Mouse (Mus musculus): ENCODE data around the gene Scrg1. TPM values are rescaled to one million over a fixed set of nuclear protein-coding genes. Genes with fewer than 3 reads are reported as not detected.
"Not testable (repeated sequence)": the region's sequence is repeated elsewhere in the genome, so short reads cannot be mapped to it uniquely, and the experiment has no call there.

Scrg1 gene
- polyA plus RNA-seq, 1 experiment from 2014 or later: not detected

DNA sequence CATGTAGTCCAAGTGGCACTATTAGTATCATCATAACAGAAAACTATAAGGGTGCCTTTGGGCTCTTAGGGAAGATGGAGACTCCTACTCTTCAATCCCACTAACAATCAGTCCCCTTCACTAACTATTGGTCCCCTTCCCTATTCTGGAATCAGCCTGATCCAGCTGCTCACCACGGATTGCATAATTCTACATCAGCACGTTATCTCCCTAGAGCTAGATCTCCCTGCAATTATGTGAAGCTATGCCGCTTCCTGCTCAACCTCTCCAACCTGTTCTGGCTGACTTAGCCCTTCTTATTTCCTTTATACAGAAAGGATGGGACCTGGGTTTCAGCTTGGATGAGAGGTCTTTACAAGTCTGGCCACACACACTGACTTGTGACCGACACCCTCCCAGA, 12.4 kb upstream of the Scrg1 start:
- no peaks in the 10 kb centered on the region for H3K9me3 ChIP-seq (ENCODE audit: control insufficient read depth, low read length)
- no peak overlapping the region for H3K4me3 ChIP-seq (ENCODE audit: low read depth, low read length)
- H3K36me3 ChIP-seq (ENCODE audit: control insufficient read depth, insufficient read depth, low read length): no peaks in the 10 kb centered on the region
- no peak for DNase-seq (ENCODE audit: low spot score)
- ATAC-seq (replicated peaks; ENCODE audit: low FRiP score): no peak
- no peak overlapping the region for H3K9ac ChIP-seq (ENCODE audit: low read depth, low read length)
- WGBS: 57% methylated on average over 4 of the region's 4 CpGs
- H3K27ac ChIP-seq (ENCODE audit: low read depth, low read length): no peak overlapping the region
- no peaks in the 10 kb centered on the region for H3K27me3 ChIP-seq (replicated peaks; ENCODE audit: control insufficient read depth, insufficient read depth, low read length)
- no peaks in the 10 kb centered on the region for H3K4me1 ChIP-seq (replicated peaks; ENCODE audit: control insufficient read depth, insufficient read depth, low read length)
- no peak overlapping the region for H3K4me2 ChIP-seq

DNA sequence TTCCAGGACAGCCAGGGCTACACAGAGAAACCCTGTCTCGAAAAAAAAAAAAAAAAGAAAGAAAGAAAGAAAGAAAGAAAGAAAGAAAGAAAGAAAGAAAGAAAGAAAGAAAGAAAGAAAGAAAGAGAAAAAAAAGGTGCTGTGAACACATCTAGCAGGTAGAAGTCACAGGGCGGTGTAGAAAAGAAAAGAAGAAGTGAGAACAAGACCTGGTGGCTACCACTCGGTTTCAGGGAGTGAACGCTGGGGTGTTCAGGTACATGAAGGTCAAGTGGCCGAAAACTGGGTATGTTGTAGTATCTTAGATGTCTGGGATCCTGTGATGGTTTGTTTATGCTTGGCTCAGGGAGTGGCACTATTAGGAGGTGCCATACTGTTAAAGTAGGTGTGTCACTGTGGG, 9.8 kb upstream of the Scrg1 start:
- not testable (repeated sequence) for ATAC-seq (replicated peaks; ENCODE audit: low FRiP score); H3K4me2 ChIP-seq
- 84% methylated on average over 4 of the region's 5 CpGs for WGBS

DNA sequence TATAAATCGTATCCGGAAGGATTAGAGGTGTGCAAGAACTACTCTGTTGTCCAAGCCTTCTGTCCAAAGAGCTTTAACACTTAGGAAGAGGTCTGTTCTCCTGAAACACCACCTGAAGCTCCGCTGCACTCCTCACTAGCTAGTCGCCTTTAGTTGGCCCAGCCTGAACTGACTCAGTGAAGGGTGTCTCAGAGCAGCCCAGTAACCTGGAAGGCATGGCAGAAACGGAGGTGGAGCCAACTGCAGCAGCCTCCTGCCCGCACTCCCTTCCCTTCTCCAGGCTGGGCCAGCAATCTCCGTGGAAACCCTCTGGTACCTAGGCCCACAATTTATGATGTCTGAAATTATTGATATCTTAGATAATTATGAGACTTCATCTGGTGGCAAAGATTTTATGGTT, 5.0 kb upstream of the Scrg1 start:
- ATAC-seq (replicated peaks; ENCODE audit: low FRiP score) (no peak), DNase-seq (ENCODE audit: low spot score) (no peak)
- no peak overlapping the region for H3K9ac ChIP-seq (ENCODE audit: low read depth, low read length)
- no peak overlapping the region for H3K4me2 ChIP-seq
- no peaks in the 10 kb centered on the region for H3K27me3 ChIP-seq (replicated peaks; ENCODE audit: control insufficient read depth, insufficient read depth, low read length)
- WGBS: 71% methylated on average over 7 of the region's 7 CpGs
- no peaks in the 10 kb centered on the region for H3K4me1 ChIP-seq (replicated peaks; ENCODE audit: control insufficient read depth, insufficient read depth, low read length)
- no peak overlapping the region for H3K4me3 ChIP-seq (ENCODE audit: low read depth, low read length)
- no peaks in the 10 kb centered on the region for H3K36me3 ChIP-seq (ENCODE audit: control insufficient read depth, insufficient read depth, low read length)
- no peaks in the 10 kb centered on the region for H3K9me3 ChIP-seq (ENCODE audit: control insufficient read depth, low read length)
- H3K27ac ChIP-seq (ENCODE audit: low read depth, low read length): no peak overlapping the region

More for the DNA sequence above, 9.8 kb upstream of the Scrg1 start:
- DNase-seq (ENCODE audit: low spot score); H3K4me3 ChIP-seq (ENCODE audit: low read depth, low read length); H3K27ac ChIP-seq (ENCODE audit: low read depth, low read length); H3K9ac ChIP-seq (ENCODE audit: low read depth, low read length); H3K4me1 ChIP-seq (replicated peaks; ENCODE audit: control insufficient read depth, insufficient read depth, low read length); H3K36me3 ChIP-seq (ENCODE audit: control insufficient read depth, insufficient read depth, low read length); H3K9me3 ChIP-seq (ENCODE audit: control insufficient read depth, low read length); H3K27me3 ChIP-seq (replicated peaks; ENCODE audit: control insufficient read depth, insufficient read depth, low read length): not testable (repeated sequence)

DNA sequence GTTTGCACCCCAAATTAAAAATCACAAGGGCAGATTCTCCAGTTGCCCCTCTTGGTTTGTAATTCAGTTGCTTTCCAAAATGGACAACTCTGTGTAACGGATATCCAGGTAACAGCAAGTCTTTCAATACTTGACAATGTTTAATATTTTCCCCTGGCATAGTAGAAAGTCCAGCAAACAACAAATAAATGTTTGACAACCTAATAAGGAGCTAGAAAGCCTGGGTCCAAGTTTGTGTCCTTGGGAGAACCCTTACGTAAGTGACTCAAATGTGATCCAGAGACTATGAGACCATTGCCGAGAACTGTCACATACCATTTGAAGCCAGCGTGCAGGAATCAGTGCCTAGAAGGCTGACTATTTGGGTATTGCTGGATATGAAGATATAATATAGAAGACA, 3.8 kb upstream of the Scrg1 start:
- no peak overlapping the region for H3K4me3 ChIP-seq (ENCODE audit: low read depth, low read length)
- H3K4me2 ChIP-seq: no peak overlapping the region
- H3K27ac ChIP-seq (ENCODE audit: low read depth, low read length): no peak overlapping the region
- H3K27me3 ChIP-seq (replicated peaks; ENCODE audit: control insufficient read depth, insufficient read depth, low read length): no peaks in the 10 kb centered on the region
- WGBS: 87% methylated on average over 4 of the region's 4 CpGs
- DNase-seq (ENCODE audit: low spot score) (no peak), ATAC-seq (replicated peaks; ENCODE audit: low FRiP score) (no peak)
- H3K36me3 ChIP-seq (ENCODE audit: control insufficient read depth, insufficient read depth, low read length): no peaks in the 10 kb centered on the region
- no peaks in the 10 kb centered on the region for H3K4me1 ChIP-seq (replicated peaks; ENCODE audit: control insufficient read depth, insufficient read depth, low read length)
- H3K9ac ChIP-seq (ENCODE audit: low read depth, low read length): no peak overlapping the region
- no peaks in the 10 kb centered on the region for H3K9me3 ChIP-seq (ENCODE audit: control insufficient read depth, low read length)

DNA sequence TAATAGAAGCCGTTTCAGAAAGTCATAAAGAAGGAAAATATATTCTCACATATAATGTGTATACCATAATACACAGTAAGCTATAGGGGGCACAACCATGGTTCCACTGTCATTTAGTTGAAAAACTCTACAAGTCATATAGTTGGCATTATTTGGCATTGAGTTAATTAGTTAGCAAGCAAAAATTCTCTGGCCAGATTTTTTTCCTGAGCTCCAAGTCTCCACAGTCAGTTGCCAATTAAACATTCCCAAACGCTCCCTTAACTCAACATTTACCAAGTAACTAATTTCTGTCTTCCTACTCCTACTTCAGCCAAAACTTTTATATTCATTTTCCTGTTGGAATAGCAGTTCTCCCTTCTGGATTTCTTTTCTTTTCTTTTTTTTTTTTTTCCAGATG, 2.4 kb upstream of the Scrg1 start:
- Histone ChIP-seq H3K9ac (ENCODE audit: low read depth, low read length) (no peak overlapping the region), H3K4me2 (no peak overlapping the region), H3K36me3 (ENCODE audit: control insufficient read depth, insufficient read depth, low read length) (no peaks in the 10 kb centered on the region), H3K4me3 (ENCODE audit: low read depth, low read length) (no peak overlapping the region), H3K27me3 (replicated peaks; ENCODE audit: control insufficient read depth, insufficient read depth, low read length) (no peaks in the 10 kb centered on the region), H3K4me1 (replicated peaks; ENCODE audit: control insufficient read depth, insufficient read depth, low read length) (no peaks in the 10 kb centered on the region), H3K27ac (ENCODE audit: low read depth, low read length) (no peak overlapping the region), H3K9me3 (ENCODE audit: control insufficient read depth, low read length) (no peaks in the 10 kb centered on the region)
- 80% methylated on average over 2 of the region's 2 CpGs for WGBS
- DNase-seq (ENCODE audit: low spot score): no peak
- ATAC-seq (replicated peaks; ENCODE audit: low FRiP score): no peak

DNA sequence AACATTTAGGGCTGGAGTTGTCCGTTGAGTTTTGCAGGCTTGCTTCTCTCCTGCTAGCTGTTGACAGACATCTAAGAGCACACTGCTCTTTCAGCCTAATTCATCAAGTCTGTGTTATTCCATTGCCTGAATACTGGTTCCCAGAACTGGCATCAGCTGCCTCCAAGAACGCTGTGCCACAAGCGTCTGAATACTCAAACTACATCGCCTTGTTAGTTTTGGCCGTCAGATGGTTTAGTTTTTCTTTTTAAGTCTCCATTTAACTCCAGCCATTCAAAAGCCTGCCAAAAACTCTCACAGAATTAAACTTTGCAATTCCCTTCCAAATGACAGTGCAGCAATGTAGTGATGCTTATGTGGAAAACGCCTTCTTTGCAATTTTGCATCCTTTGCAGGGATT, 1.4 kb downstream of the Scrg1 start:
- no peaks in the 10 kb centered on the region for H3K4me1 ChIP-seq (replicated peaks; ENCODE audit: control insufficient read depth, insufficient read depth, low read length)
- no peaks in the 10 kb centered on the region for H3K9me3 ChIP-seq (ENCODE audit: control insufficient read depth, low read length)
- H3K36me3 ChIP-seq (ENCODE audit: control insufficient read depth, insufficient read depth, low read length): no peaks in the 10 kb centered on the region
- H3K4me2 ChIP-seq: no peak overlapping the region
- 85% methylated on average over 6 of the region's 6 CpGs for WGBS
- DNase-seq (ENCODE audit: low spot score) (no peak), ATAC-seq (replicated peaks; ENCODE audit: low FRiP score) (no peak)
- H3K9ac ChIP-seq (ENCODE audit: low read depth, low read length): no peak overlapping the region
- no peak overlapping the region for H3K4me3 ChIP-seq (ENCODE audit: low read depth, low read length)
- H3K27ac ChIP-seq (ENCODE audit: low read depth, low read length): no peak overlapping the region
- no peaks in the 10 kb centered on the region for H3K27me3 ChIP-seq (replicated peaks; ENCODE audit: control insufficient read depth, insufficient read depth, low read length)

DNA sequence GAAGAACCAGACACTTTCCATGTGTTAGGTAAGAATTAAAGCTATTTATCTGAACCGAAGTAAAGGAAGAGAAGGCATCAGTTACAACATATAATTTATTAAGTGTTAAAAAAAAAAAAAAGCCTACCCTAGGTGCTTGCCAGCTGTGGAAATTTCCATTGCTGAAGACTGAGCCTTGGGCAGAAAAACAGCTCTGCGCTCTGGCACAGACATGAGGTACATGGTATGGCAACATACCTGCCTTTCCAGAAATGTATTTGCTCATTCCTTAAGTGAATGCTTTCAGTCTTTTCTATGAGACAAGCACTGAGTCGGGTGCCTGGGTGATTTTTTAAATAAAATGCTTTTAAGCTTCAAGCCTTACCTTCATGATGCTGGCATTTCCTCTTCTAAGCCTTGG, 2.2 kb downstream of the Scrg1 start:
- H3K9me3 ChIP-seq (ENCODE audit: control insufficient read depth, low read length): no peaks in the 10 kb centered on the region
- ATAC-seq (replicated peaks; ENCODE audit: low FRiP score) (no peak), DNase-seq (ENCODE audit: low spot score) (no peak)
- H3K4me3 ChIP-seq (ENCODE audit: low read depth, low read length): no peak overlapping the region
- no peak overlapping the region for H3K4me2 ChIP-seq
- H3K36me3 ChIP-seq (ENCODE audit: control insufficient read depth, insufficient read depth, low read length): no peaks in the 10 kb centered on the region
- no peaks in the 10 kb centered on the region for H3K4me1 ChIP-seq (replicated peaks; ENCODE audit: control insufficient read depth, insufficient read depth, low read length)
- WGBS: 72% methylated on average over 3 of the region's 3 CpGs
- H3K27ac ChIP-seq (ENCODE audit: low read depth, low read length): no peak overlapping the region
- H3K27me3 ChIP-seq (replicated peaks; ENCODE audit: control insufficient read depth, insufficient read depth, low read length): no peaks in the 10 kb centered on the region
- H3K9ac ChIP-seq (ENCODE audit: low read depth, low read length): no peak overlapping the region

DNA sequence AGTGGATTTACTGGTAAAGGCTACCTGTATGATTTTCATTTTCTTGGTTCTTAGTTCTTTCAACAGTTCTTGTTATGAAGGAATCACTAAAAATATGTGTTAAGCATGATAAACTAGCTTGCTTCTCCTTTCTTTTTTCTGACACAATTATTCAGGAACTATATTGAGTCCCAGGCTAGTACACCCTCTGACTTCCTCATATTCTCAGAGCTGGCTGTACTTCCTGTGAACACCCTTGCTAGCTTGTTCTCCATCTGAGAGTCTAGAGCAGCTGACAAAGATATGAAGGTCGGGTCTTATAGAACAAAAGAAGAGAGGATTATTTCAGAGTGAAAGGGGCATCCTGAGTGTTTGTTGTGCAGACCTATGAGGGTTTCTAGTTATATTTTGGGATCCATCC, 7.1 kb downstream of the Scrg1 start:
- no peak overlapping the region for H3K27ac ChIP-seq (ENCODE audit: low read depth, low read length)
- ATAC-seq (replicated peaks; ENCODE audit: low FRiP score) (no peak), DNase-seq (ENCODE audit: low spot score) (no peak)
- H3K9ac ChIP-seq (ENCODE audit: low read depth, low read length): no peak overlapping the region
- H3K9me3 ChIP-seq (ENCODE audit: control insufficient read depth, low read length): no peaks in the 10 kb centered on the region
- H3K4me2 ChIP-seq: no peak overlapping the region
- no peaks in the 10 kb centered on the region for H3K27me3 ChIP-seq (replicated peaks; ENCODE audit: control insufficient read depth, insufficient read depth, low read length)
- no peaks in the 10 kb centered on the region for H3K36me3 ChIP-seq (ENCODE audit: control insufficient read depth, insufficient read depth, low read length)
- 37% methylated on average over 1 of the region's 1 CpGs for WGBS
- no peaks in the 10 kb centered on the region for H3K4me1 ChIP-seq (replicated peaks; ENCODE audit: control insufficient read depth, insufficient read depth, low read length)
- no peak overlapping the region for H3K4me3 ChIP-seq (ENCODE audit: low read depth, low read length)

DNA sequence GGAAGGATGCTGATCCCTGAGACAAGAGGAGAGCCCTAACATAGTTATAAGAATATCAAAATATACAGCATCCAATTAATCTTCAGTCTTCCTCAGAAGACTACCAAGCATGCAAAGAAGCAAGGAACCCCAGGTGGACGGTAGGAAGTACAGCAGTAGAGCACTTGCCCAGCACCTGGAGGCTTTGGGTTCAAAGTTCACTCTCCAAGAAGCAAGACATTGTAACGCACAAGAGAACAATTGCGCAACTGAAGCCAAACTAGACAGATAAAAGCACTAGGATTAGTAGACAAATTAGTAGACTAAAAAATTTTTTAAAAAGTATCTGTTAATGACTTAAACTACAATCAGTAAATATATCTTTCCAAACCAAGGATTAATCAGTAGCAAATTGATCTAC, 8.0 kb downstream of the Scrg1 start:
- 79% methylated on average over 3 of the region's 3 CpGs for WGBS
- no peak for ATAC-seq (replicated peaks; ENCODE audit: low FRiP score)
- Histone ChIP-seq H3K27ac (ENCODE audit: low read depth, low read length) (no peak overlapping the region), H3K9me3 (ENCODE audit: control insufficient read depth, low read length) (no peaks in the 10 kb centered on the region), H3K36me3 (ENCODE audit: control insufficient read depth, insufficient read depth, low read length) (no peaks in the 10 kb centered on the region), H3K4me1 (replicated peaks; ENCODE audit: control insufficient read depth, insufficient read depth, low read length) (no peaks in the 10 kb centered on the region), H3K9ac (ENCODE audit: low read depth, low read length) (no peak overlapping the region), H3K4me2 (no peak overlapping the region), H3K4me3 (ENCODE audit: low read depth, low read length) (no peak overlapping the region), H3K27me3 (replicated peaks; ENCODE audit: control insufficient read depth, insufficient read depth, low read length) (no peaks in the 10 kb centered on the region)
- no peak for DNase-seq (ENCODE audit: low spot score)

All from liver, embryonic 11.5 days (tissue).